Mouse (Mus musculus) myocyte (in vitro differentiated cells): ENCODE data around the gene 4930402F06Rik. TPM values are rescaled to one million over a fixed set of nuclear protein-coding genes. Genes with fewer than 3 reads are reported as not detected.

ENCODE experiments used
- H3K27me3 ChIP-seq: one replicate; pipeline ENCODE4 v1.6.1; 2011; ENCODE audit not compliant: control insufficient read depth, insufficient read depth, insufficient read length
- H3K36me3 ChIP-seq: one replicate; pipeline ENCODE4 v1.6.1; 2011; ENCODE audit not compliant: control insufficient read depth, insufficient read depth
- H3K4me2 ChIP-seq: one replicate; pipeline ENCODE4 v1.6.1; 2011; ENCODE audit warnings: low read depth, control low read depth
- H3K4me3 ChIP-seq: one replicate; pipeline ENCODE4 v1.5.1; 2011; ENCODE audit warnings: mild to moderate bottlenecking, control low read depth, moderate library complexity
- H3K79me2 ChIP-seq: one replicate; pipeline ENCODE4 v1.6.1; 2011; ENCODE audit not compliant: control insufficient read depth, insufficient read depth
- H3ac ChIP-seq: one replicate; pipeline ENCODE4 v1.6.1; 2011; ENCODE audit not compliant: control insufficient read depth, insufficient read length
- CEBPB ChIP-seq: IDR thresholded peaks from 2 replicates; pipeline ENCODE4 v1.6.1; 2011; ENCODE audit warnings: mild to moderate bottlenecking, moderate library complexity; ENCODE audit not compliant: poor library complexity, insufficient read depth, severe bottlenecking
- E2F4 ChIP-seq: IDR thresholded peaks from one replicate; pipeline ENCODE4 v1.6.1; 2011; ENCODE audit warnings: mild to moderate bottlenecking, control low read depth, moderate library complexity; ENCODE audit not compliant: insufficient read depth
- MAX ChIP-seq: IDR thresholded peaks from one replicate; pipeline ENCODE4 v1.6.1; 2011; ENCODE audit warnings: low read depth, mild to moderate bottlenecking, control low read depth
- MYOD1 ChIP-seq, 3 experiments: IDR thresholded peaks; one replicate each; pipeline ENCODE4 v1.6.1; 2011; ENCODE audit warnings: control low read depth in 2 of 3, low read depth in 2 of 3, mild to moderate bottlenecking in 2 of 3, moderate library complexity in 1 of 3; ENCODE audit not compliant: insufficient read length in 2 of 3, control insufficient read depth in 1 of 3
- MYOG ChIP-seq, 3 experiments: IDR thresholded peaks; one replicate each; pipeline ENCODE4 v1.6.1; 2011; ENCODE audit warnings: control low read depth in 2 of 3, low read depth in 2 of 3, mild to moderate bottlenecking in 2 of 3; ENCODE audit not compliant: insufficient read length in 2 of 3, control insufficient read depth in 1 of 3, insufficient read depth in 1 of 3
- POLR2A ChIP-seq: IDR thresholded peaks from one replicate; pipeline ENCODE4 v1.6.1; 2011; ENCODE audit warnings: low read depth, mild to moderate bottlenecking, control low read depth, moderate library complexity; ENCODE audit not compliant: insufficient read length
- POLR2AphosphoS2 ChIP-seq: IDR thresholded peaks from one replicate; pipeline ENCODE4 v1.6.1; 2011; ENCODE audit warnings: low read depth, control low read depth; ENCODE audit not compliant: insufficient read length
- REST ChIP-seq: IDR thresholded peaks from one replicate; pipeline ENCODE4 v1.6.1; 2011; ENCODE audit warnings: mild to moderate bottlenecking, control low read depth, moderate library complexity; ENCODE audit not compliant: insufficient read depth, insufficient read length
- SRF ChIP-seq: IDR thresholded peaks from one replicate; pipeline ENCODE4 v1.6.1; 2011; ENCODE audit warnings: low read depth; ENCODE audit not compliant: control insufficient read depth, insufficient read length
- TCF12 ChIP-seq: IDR thresholded peaks from one replicate; pipeline ENCODE4 v1.6.1; 2011; ENCODE audit warnings: mild to moderate bottlenecking, control low read depth; ENCODE audit not compliant: poor library complexity, insufficient read depth, severe bottlenecking
- TCF3 ChIP-seq: IDR thresholded peaks from one replicate; pipeline ENCODE4 v1.6.1; 2011; ENCODE audit warnings: low read depth, control low read depth; ENCODE audit not compliant: insufficient read length
- USF1 ChIP-seq: IDR thresholded peaks from one replicate; pipeline ENCODE4 v1.6.1; 2011; ENCODE audit warnings: low read depth, mild to moderate bottlenecking, control low read depth, moderate library complexity
- polyA plus RNA-seq: library from polyadenylated mRNA; unstranded; fragments of >200 nt; fragmentation: generic; extraction: Trizol; gene quantifications from one replicate; pipeline ENCODE4 v1.2.1, GENCODE M21; 2012; ENCODE audit warnings: missing spikeins

4930402F06Rik gene
- polyA plus RNA-seq, 1 experiment: not detected

DNA sequence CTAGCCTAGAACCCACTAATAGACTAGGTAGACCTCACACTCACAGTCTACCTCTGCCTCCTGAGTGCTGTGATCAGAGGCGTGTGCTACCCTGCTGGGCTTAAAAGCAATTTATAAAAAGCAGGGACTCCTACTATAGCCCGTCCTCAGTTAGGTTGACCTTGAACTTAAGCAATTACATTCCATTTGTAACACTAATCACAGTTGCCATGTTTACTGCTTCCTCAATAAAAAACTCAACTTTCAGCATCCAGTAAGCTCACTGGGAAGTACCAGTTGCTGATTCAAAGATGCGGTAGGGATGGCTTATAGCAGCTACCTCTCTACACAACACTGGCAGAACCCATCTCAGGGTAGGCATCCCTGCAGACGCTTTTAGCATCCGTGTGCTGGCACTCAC, 46.4 kb upstream of the 4930402F06Rik start:
- TF ChIP-seq E2F4 (no peak), USF1 (no peak), TCF3 (no peak), MYOG (IDR thresholded peaks at IDR 0.05; ENCODE audit: control insufficient read depth in 1 of 3, insufficient read depth in 1 of 3, insufficient read length in 2 of 3, low read depth in 2 of 3) (no peak), CEBPB (no peak), SRF (no peak), POLR2A (no peak), MAX (no peak), POLR2AphosphoS2 (no peak), REST (no peak), MYOD1 (IDR thresholded peaks at IDR 0.05; ENCODE audit: control insufficient read depth in 1 of 3, insufficient read length in 2 of 3, low read depth in 2 of 3) (no peak), TCF12 (no peak)
- Histone ChIP-seq H3K79me2 (no peaks in the 10 kb centered on the region), H3K4me3 (no peak overlapping the region)

GRCm38 (mm10) chr2:35442079-35442478, 45.1 kb upstream of the 4930402F06Rik start:
- H3K36me3 ChIP-seq: no peaks in the 10 kb centered on the region
- no peak for TF ChIP-seq REST
- no peak for TF ChIP-seq CEBPB
- no peak for TF ChIP-seq MAX
- no peak for TF ChIP-seq POLR2A
- no peak for TF ChIP-seq SRF
- no peak for TF ChIP-seq TCF12
- no peak for TF ChIP-seq MYOG (IDR thresholded peaks at IDR 0.05; ENCODE audit: control insufficient read depth in 1 of 3, insufficient read depth in 1 of 3, insufficient read length in 2 of 3, low read depth in 2 of 3)
- TF ChIP-seq E2F4: no peak
- no peaks in the 10 kb centered on the region for H3K27me3 ChIP-seq
- no peak overlapping the region for H3K4me3 ChIP-seq
- H3K79me2 ChIP-seq: no peaks in the 10 kb centered on the region
- no peak overlapping the region for H3ac ChIP-seq
- H3K4me2 ChIP-seq: no peak overlapping the region

More for the DNA sequence above, 46.4 kb upstream of the 4930402F06Rik start:
- no peak overlapping the region for H3ac ChIP-seq
- no peaks in the 10 kb centered on the region for H3K36me3 ChIP-seq
- H3K4me2 ChIP-seq: no peak overlapping the region
- H3K27me3 ChIP-seq: no peaks in the 10 kb centered on the region

- Histone ChIP-seq H3K36me3 (no peaks in the 10 kb centered on the region), H3K79me2 (no peaks in the 10 kb centered on the region), H3K27me3 (no peaks in the 10 kb centered on the region), H3K4me2 (no peak overlapping the region), H3ac (no peak overlapping the region), H3K4me3 (no peak overlapping the region)
- TF ChIP-seq MAX: no peak
- TF ChIP-seq SRF: no peak
- no peak for TF ChIP-seq POLR2AphosphoS2
- no peak for TF ChIP-seq USF1
Measured at GRCm38 (mm10) chr2:35441419-35441818, 44.4 kb upstream of the 4930402F06Rik start.

GRCm38 (mm10) chr2:35440480-35440879, 43.5 kb upstream of the 4930402F06Rik start:
- no peak for TF ChIP-seq MYOD1 (IDR thresholded peaks at IDR 0.05; ENCODE audit: control insufficient read depth in 1 of 3, insufficient read length in 2 of 3, low read depth in 2 of 3)
- no peak overlapping the region for H3K4me3 ChIP-seq
- no peak overlapping the region for H3ac ChIP-seq
- H3K27me3 ChIP-seq: no peaks in the 10 kb centered on the region
- no peaks in the 10 kb centered on the region for H3K79me2 ChIP-seq
- no peak overlapping the region for H3K4me2 ChIP-seq
- H3K36me3 ChIP-seq: no peaks in the 10 kb centered on the region

DNA sequence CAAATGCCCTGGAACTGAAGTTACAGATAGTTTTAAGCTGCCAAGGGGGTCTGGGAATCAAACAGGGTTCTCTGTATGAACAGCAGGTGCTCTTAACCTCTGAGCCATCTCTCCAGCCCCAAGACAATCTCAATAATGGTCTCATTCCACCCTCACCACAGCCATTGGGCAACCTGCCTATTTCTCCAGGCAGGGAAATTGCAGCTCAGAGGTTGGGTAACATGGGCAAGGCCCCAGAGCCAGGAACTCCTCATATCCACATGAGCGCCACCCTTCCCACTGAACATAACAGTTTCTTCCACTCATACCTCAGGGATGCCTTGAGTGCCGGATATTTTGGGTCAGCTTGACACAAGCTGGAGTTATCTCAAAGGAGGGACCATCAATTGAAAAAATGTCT, 40.8 kb upstream of the 4930402F06Rik start:
- no peak overlapping the region for H3ac ChIP-seq
- no peak overlapping the region for H3K4me2 ChIP-seq
- TF ChIP-seq MYOG (IDR thresholded peaks at IDR 0.05; ENCODE audit: control insufficient read depth in 1 of 3, insufficient read depth in 1 of 3, insufficient read length in 2 of 3, low read depth in 2 of 3) (peak in 1 of 3 experiments; percentile 8), E2F4 (no peak)
- no peaks in the 10 kb centered on the region for H3K27me3 ChIP-seq
- H3K4me3 ChIP-seq: no peak overlapping the region
- H3K36me3 ChIP-seq: no peaks in the 10 kb centered on the region
- no peaks in the 10 kb centered on the region for H3K79me2 ChIP-seq

- H3K79me2 ChIP-seq: no peaks in the 10 kb centered on the region
- no peak overlapping the region for H3K4me3 ChIP-seq
- no peaks in the 10 kb centered on the region for H3K27me3 ChIP-seq
- peak in 2 of 3 experiments; percentile 5 to 82 for TF ChIP-seq MYOD1 (IDR thresholded peaks at IDR 0.05; ENCODE audit: control insufficient read depth in 1 of 3, insufficient read length in 2 of 3, low read depth in 2 of 3)
- TF ChIP-seq MYOG (IDR thresholded peaks at IDR 0.05; ENCODE audit: control insufficient read depth in 1 of 3, insufficient read depth in 1 of 3, insufficient read length in 2 of 3, low read depth in 2 of 3): peak in 2 of 3 experiments; percentile 22 to 69
- no peak for TF ChIP-seq POLR2A
- no peak overlapping the region for H3K4me2 ChIP-seq
- H3K36me3 ChIP-seq: no peaks in the 10 kb centered on the region
- H3ac ChIP-seq: no peak overlapping the region
Measured at GRCm38 (mm10) chr2:35434576-35435123, 37.7 kb upstream of the 4930402F06Rik start.
